Mouse (Mus musculus) kidney, adult 9 months (tissue): ENCODE measurements around the gene Gm14862.

ENCODE experiments used
- DNase-seq: peaks from one replicate; pipeline ENCODE4 v3.0.0; 2022

Gm14862 gene

GRCm38 (mm10) chrX:9222412-9223221 is 34.1 kb downstream of the Gm14862 start:
- DNase-seq = peak; percentile 16

DNA sequence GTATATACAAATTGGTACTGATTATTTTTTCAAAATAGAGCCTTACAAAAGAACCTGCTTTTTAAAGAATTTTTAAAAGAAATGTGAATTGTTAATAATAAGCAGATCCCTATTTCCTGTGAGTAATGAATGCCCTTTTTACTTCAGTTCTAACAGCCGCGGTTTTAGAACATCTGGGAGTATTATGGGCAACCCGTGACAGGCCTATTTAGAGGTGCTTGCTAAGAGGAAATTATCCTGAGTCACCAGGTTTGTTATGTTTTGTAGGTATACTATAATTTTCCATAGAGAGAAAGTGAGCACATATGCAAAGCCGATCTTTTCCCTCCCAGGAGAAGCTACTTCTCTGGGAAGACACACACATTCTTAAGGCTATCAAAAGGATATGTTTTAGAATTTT is 35.0 kb downstream of the Gm14862 start:
- no peak for DNase-seq

DNA sequence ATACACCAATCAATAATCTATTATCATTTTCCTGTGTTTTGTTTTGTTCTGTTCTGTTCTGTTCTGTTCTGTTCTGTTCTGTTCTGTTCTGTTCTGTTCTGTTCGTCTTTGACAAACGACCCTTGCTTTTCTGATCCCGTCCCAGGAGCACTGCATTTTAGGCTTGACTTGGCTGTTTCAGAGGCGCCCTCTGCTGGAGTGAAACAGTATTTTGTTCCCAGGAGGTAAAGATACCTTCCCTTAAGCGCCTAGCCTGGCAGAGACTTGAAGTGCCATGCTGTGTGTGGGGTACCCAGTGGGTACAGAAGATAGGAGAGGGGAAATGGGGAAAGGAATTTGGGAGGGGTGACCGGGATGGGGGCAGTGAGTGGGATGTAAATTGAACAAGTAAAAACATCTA is 35.5 kb downstream of the Gm14862 start:
- peak; percentile 58 for DNase-seq

- no peak for DNase-seq
Measured at GRCm38 (mm10) chrX:9219570-9219969, 37.1 kb downstream of the Gm14862 start.

DNA sequence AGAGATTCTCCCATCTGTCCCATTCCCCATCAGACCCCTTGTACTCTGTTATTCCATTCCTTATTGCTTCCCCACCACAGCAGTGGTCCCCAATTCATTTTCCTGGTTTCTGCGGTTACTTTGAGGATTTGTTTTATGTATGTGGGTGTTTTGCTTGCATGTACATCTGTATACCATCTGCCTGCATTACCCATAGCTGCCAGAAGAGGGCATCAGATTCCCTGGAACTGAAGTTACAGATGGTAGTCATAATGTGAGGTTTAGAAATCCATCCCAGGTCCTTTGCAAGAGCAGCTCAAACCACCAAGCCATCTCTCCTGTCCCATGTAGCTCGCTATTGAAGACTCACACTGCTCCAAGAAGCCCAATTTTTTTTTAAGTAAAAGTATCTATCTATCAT is 40.5 kb downstream of the Gm14862 start:
- no peak for DNase-seq

DNA sequence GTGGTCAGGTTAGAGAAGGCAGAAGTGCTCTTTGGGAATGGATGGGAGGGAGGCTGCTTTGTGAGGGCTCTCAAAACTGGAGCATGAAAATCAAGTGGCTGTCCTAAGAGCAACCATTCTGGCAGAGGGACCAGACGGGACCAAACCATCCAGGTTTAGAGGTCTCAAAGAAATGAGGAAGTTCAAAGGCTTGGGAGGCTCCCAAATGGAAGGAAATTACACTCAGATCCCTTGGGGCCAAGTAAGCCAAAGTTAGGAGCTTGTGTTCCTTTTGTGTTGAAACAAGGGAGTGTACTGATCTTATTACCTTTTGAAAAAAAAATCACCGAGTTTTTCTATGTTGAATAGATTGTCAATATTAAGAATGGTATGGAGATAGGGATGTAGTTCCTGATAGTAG is 51.6 kb downstream of the Gm14862 start:
- peak; percentile 32 for DNase-seq

DNA sequence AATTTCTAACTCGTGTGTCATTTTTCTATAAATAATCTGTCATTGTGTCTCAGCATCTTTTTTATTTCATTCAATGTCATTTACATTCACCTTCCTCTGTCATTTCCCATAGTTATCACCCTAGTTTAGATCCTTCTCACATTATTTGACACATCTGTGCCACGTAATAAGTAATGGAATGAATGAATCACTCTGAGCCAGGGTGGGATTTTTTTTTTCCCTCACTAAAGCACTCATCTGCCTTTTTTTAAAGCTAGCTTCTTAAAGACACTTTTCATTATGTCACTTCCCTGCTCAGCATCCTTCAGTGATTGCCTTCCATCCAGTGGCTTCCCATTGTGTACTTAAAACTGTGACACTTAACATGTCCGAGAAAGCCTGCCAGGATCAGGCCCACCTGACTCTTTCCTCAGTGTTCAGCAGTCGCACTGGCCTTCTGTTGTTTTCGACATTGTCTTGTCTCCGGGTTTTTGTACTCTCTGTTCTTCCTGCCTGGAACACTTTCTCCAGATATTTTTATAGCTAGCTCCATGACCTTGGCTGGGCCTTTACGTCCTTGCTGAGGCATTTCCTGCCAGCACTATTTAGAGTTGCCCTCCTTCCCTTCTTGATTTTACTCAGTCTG is 53.8 kb downstream of the Gm14862 start:
- peak; percentile 52 for DNase-seq

DNA sequence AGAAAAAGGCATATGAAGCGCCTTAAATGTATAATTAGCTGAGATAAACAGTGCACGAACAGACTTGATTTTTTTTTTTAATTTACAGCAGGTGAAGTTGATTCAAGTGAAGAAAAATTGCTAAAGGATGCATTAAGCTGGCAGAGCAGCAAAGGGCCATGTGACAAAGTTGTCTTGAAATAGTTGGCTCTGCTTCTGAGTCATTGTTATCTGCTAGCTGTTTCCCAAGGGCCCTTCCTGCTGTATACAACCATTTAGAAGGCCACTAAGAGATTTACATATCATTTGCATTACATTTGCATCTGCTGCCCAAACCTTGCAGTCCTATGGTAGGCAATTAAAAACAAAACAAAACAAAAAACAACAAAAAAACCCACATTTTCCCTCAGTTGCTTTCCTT is 54.7 kb downstream of the Gm14862 start:
- DNase-seq = no peak
